In genomic region chr8:71543755-71544154, GRCm38 (mm10) we compare ENCODE assay signal across 7 mouse cellular contexts. TPM values are rescaled to one million over a fixed set of nuclear protein-coding genes. Genes with fewer than 3 reads are reported as not detected.
A peak's percentile ranks its signal among the peaks of the same experiment; 100 is the strongest.
DNase-seq lines count a peak whose midpoint lies in the region; ATAC-seq and TF ChIP-seq lines count a peak whose summit lies in the region.

No protein-coding gene starts in this region.

- no peak for DNase-seq in lung, adult 2 months
- DNase-seq in forebrain, embryonic 14.5 days (ENCODE audit: low spot score): no peak
- DNase-seq in stomach, postnatal 0 days (ENCODE audit: low spot score): no peak
- no peak for DNase-seq in layer of hippocampus, adult 9-10 months (ENCODE audit: low spot score)
- DNase-seq in ovary, postnatal 14 days (ENCODE audit: low spot score): no peak

- H3K4me1 ChIP-seq in lung, embryonic 16.5 days (replicated peaks; ENCODE audit: control insufficient read depth, insufficient read depth, low read length): peaks cover 7% of the 10 kb centered on the region
- H3K4me1 ChIP-seq in lung, adult 2 months (ENCODE audit: control insufficient read depth, insufficient read depth, low read length): peaks cover 6% of the 10 kb centered on the region
- peaks cover 4% of the 10 kb centered on the region; the same call in 1 of the 2 replicates for H3K4me1 ChIP-seq in forebrain, embryonic 14.5 days (ENCODE audit: control insufficient read depth, insufficient read depth, low read length)
- H3K4me1 ChIP-seq in liver, embryonic 12.5 days: peaks cover 16% of the 10 kb centered on the region
- H3K4me1 ChIP-seq in stomach, postnatal 0 days (replicated peaks; ENCODE audit: control insufficient read depth, insufficient read depth): no peaks in the 10 kb centered on the region

- no peak overlapping the region for H3K27ac ChIP-seq in lung, embryonic 16.5 days (ENCODE audit: low read length)
- no peak overlapping the region for H3K27ac ChIP-seq in forebrain, embryonic 14.5 days (ENCODE audit: low read depth, low read length)
- no peak overlapping the region for H3K27ac ChIP-seq in liver, embryonic 12.5 days
- no peak overlapping the region for H3K27ac ChIP-seq in stomach, postnatal 0 days (replicated peaks)

- peak overlapping the region; percentile 94 for H3K4me2 ChIP-seq in lung, embryonic 16.5 days (ENCODE audit: low read depth, low read length)
- peak overlapping the region; percentile 90 for H3K4me2 ChIP-seq in forebrain, embryonic 14.5 days (ENCODE audit: low read length)
- peak overlapping the region; percentile 96 for H3K4me2 ChIP-seq in liver, embryonic 12.5 days
- H3K4me2 ChIP-seq in stomach, postnatal 0 days (replicated peaks; ENCODE audit: low read depth): peak overlapping the region; percentile 86

- WGBS in lung, embryonic 16.5 days: 79% methylated on average over 9 of the region's 9 CpGs
- 82% methylated on average over 9 of the region's 9 CpGs for WGBS in lung, adult 2 months
- 90% methylated on average over 9 of the region's 9 CpGs for WGBS in forebrain, embryonic 14.5 days
- WGBS in liver, embryonic 12.5 days (ENCODE audit: insufficient replicate concordance): 82% methylated on average over 9 of the region's 9 CpGs
- WGBS in stomach, postnatal 0 days: 82% methylated on average over 9 of the region's 9 CpGs

- no peak for TF ChIP-seq CTCF in lung, adult 2 months (IDR thresholded peaks at IDR 0.05; ENCODE audit: insufficient read depth, low read length)
- TF ChIP-seq CTCF in stomach, postnatal 0 days (IDR thresholded peaks at IDR 0.05; ENCODE audit: low read depth): no peak

- H3K9ac ChIP-seq in lung, embryonic 16.5 days (ENCODE audit: low read length): no peak overlapping the region; the same call in 1 of the 2 replicates
- H3K9ac ChIP-seq in forebrain, embryonic 14.5 days (ENCODE audit: low read length): peak overlapping the region; percentile 86; the same call in 1 of the 2 replicates
- H3K9ac ChIP-seq in liver, embryonic 12.5 days: peak overlapping the region; percentile 73
- H3K9ac ChIP-seq in stomach, postnatal 0 days (ENCODE audit: low read length): no peak overlapping the region; the same call in 1 of the 2 replicates

- TF ChIP-seq EP300 in stomach, postnatal 0 days (optimal IDR thresholded peaks at IDR 0.05): no peak

- no peaks in the 10 kb centered on the region for H3K27me3 ChIP-seq in lung, embryonic 16.5 days (ENCODE audit: control insufficient read depth, insufficient read depth, low read depth, low read length)
- H3K27me3 ChIP-seq in forebrain, embryonic 14.5 days (replicated peaks; ENCODE audit: control insufficient read depth, insufficient read depth, low read length): no peaks in the 10 kb centered on the region
- H3K27me3 ChIP-seq in liver, embryonic 12.5 days (replicated peaks): peaks cover 4% of the 10 kb centered on the region; the same call in 1 of the 2 replicates
- no peaks in the 10 kb centered on the region for H3K27me3 ChIP-seq in stomach, postnatal 0 days (ENCODE audit: control insufficient read depth, insufficient read depth, low read length)

- no peak for ATAC-seq in lung, embryonic 16.5 days (ENCODE audit: low read depth)
- no peak for ATAC-seq in forebrain, embryonic 14.5 days
- ATAC-seq in liver, embryonic 12.5 days: no peak
- no peak for ATAC-seq in stomach, postnatal 0 days (ENCODE audit: low FRiP score, low TSS enrichment)

- peak overlapping the region; percentile 91 for H3K4me3 ChIP-seq in lung, embryonic 16.5 days (ENCODE audit: low read length)
- no peak overlapping the region for H3K4me3 ChIP-seq in lung, adult 2 months (replicated peaks; ENCODE audit: extremely low read depth, low read depth, low read length)
- H3K4me3 ChIP-seq in forebrain, embryonic 14.5 days (ENCODE audit: low read depth, low read length): peak overlapping the region; percentile 77; the same call in 1 of the 2 replicates
- H3K4me3 ChIP-seq in liver, embryonic 12.5 days: peak overlapping the region; percentile 76
- peak overlapping the region; percentile 80; the same call in 1 of the 2 replicates for H3K4me3 ChIP-seq in stomach, postnatal 0 days (ENCODE audit: low read depth, low read length)

- H3K9me3 ChIP-seq in lung, embryonic 16.5 days (ENCODE audit: control insufficient read depth, low read length): no peaks in the 10 kb centered on the region
- no peaks in the 10 kb centered on the region for H3K9me3 ChIP-seq in forebrain, embryonic 14.5 days (replicated peaks; ENCODE audit: control insufficient read depth, low read length)
- no peaks in the 10 kb centered on the region for H3K9me3 ChIP-seq in liver, embryonic 12.5 days (replicated peaks)
- no peaks in the 10 kb centered on the region for H3K9me3 ChIP-seq in stomach, postnatal 0 days (ENCODE audit: control insufficient read depth, low read length)

- H3K36me3 ChIP-seq in lung, embryonic 16.5 days (ENCODE audit: control insufficient read depth, insufficient read depth, low read length): peaks cover 14% of the 10 kb centered on the region
- H3K36me3 ChIP-seq in forebrain, embryonic 14.5 days (ENCODE audit: control insufficient read depth, insufficient read depth, low read length): peaks cover 24% of the 10 kb centered on the region
- peaks cover 36% of the 10 kb centered on the region for H3K36me3 ChIP-seq in liver, embryonic 12.5 days
- H3K36me3 ChIP-seq in stomach, postnatal 0 days (ENCODE audit: control insufficient read depth, insufficient read depth, low read length): peaks cover 10% of the 10 kb centered on the region; the same call in 1 of the 2 replicates

- TF ChIP-seq POLR2A in lung, adult 2 months (IDR thresholded peaks at IDR 0.05; ENCODE audit: borderline replicate concordance, extremely low read depth, low read depth, low read length): no peak

RNA-seq across cellular contexts. Expression of gene Mvb12a, which starts 1.0 kb away (rescaled TPM):
- polyA plus RNA-seq in lung, embryonic 16.5 days (2015; fragmentation: Nextera tagmentation; extraction: Ambion mirVana): 96.3 and 99.5 TPM in 2 replicates
- 131 and 132 TPM in 2 replicates for polyA plus RNA-seq in lung, adult 2 months (2012; rRNA removed)
- polyA plus RNA-seq in forebrain, embryonic 14.5 days (2014; fragmentation: Nextera tagmentation; extraction: Ambion mirVana): 65.7 and 71.6 TPM in 2 replicates
- 39.2 and 42.7 TPM in 2 replicates for polyA plus RNA-seq in liver, embryonic 12.5 days (2016; fragmentation: Nextera tagmentation; extraction: Ambion mirVana)
- 103 TPM in 2 replicates for polyA plus RNA-seq in stomach, postnatal 0 days (2015; fragmentation: Nextera tagmentation; extraction: Ambion mirVana)

RNA-seq across cellular contexts. Expression of gene Bst2, which starts 6.5 kb away (rescaled TPM):
- 50.4 and 51.1 TPM in 2 replicates for polyA plus RNA-seq in lung, embryonic 16.5 days (2015; fragmentation: Nextera tagmentation; extraction: Ambion mirVana)
- 437 and 505 TPM in 2 replicates for polyA plus RNA-seq in lung, adult 2 months (2012; rRNA removed)
- 2.2 and 2.8 TPM in 2 replicates for polyA plus RNA-seq in forebrain, embryonic 14.5 days (2014; fragmentation: Nextera tagmentation; extraction: Ambion mirVana)
- polyA plus RNA-seq in liver, embryonic 12.5 days (2016; fragmentation: Nextera tagmentation; extraction: Ambion mirVana): 28.7 and 29.4 TPM in 2 replicates
- 32.8 and 34.2 TPM in 2 replicates for polyA plus RNA-seq in stomach, postnatal 0 days (2015; fragmentation: Nextera tagmentation; extraction: Ambion mirVana)

RNA-seq across cellular contexts. Expression of gene Tmem221, which starts 14.9 kb away (rescaled TPM):
- 4.4 and 4.5 TPM in 2 replicates for polyA plus RNA-seq in lung, embryonic 16.5 days (2015; fragmentation: Nextera tagmentation; extraction: Ambion mirVana)
- 18.5 and 25.2 TPM in 2 replicates for polyA plus RNA-seq in lung, adult 2 months (2012; rRNA removed)
- not detected in 2 replicates for polyA plus RNA-seq in forebrain, embryonic 14.5 days (2014; fragmentation: Nextera tagmentation; extraction: Ambion mirVana)
- 0.61 and 0.75 TPM in 2 replicates for polyA plus RNA-seq in liver, embryonic 12.5 days (2016; fragmentation: Nextera tagmentation; extraction: Ambion mirVana)
- 1.0 and 1.4 TPM in 2 replicates for polyA plus RNA-seq in stomach, postnatal 0 days (2015; fragmentation: Nextera tagmentation; extraction: Ambion mirVana)

RNA-seq across cellular contexts. Expression of gene Ccdc194, which starts 18.2 kb away (rescaled TPM):
- polyA plus RNA-seq in lung, embryonic 16.5 days (2015; fragmentation: Nextera tagmentation; extraction: Ambion mirVana): 0.23 and 0.58 TPM in 2 replicates
- 0.42 and 0.49 TPM in 2 replicates for polyA plus RNA-seq in lung, adult 2 months (2012; rRNA removed)
- 0.11 and 0.13 TPM in 2 replicates for polyA plus RNA-seq in forebrain, embryonic 14.5 days (2014; fragmentation: Nextera tagmentation; extraction: Ambion mirVana)
- polyA plus RNA-seq in liver, embryonic 12.5 days (2016; fragmentation: Nextera tagmentation; extraction: Ambion mirVana): 0.30 and 0.57 TPM in 2 replicates
- 0.29 and 0.46 TPM in 2 replicates for polyA plus RNA-seq in stomach, postnatal 0 days (2015; fragmentation: Nextera tagmentation; extraction: Ambion mirVana)

RNA-seq across cellular contexts. Expression of gene Nxnl1, which starts 22.6 kb away (rescaled TPM):
- polyA plus RNA-seq in lung, embryonic 16.5 days (2015; fragmentation: Nextera tagmentation; extraction: Ambion mirVana): 0.10 TPM in 1 of 2 replicates, not detected in the other
- polyA plus RNA-seq in lung, adult 2 months (2012; rRNA removed): 0.09 TPM in 1 of 2 replicates, not detected in the other
- not detected in 2 replicates for polyA plus RNA-seq in forebrain, embryonic 14.5 days (2014; fragmentation: Nextera tagmentation; extraction: Ambion mirVana)
- polyA plus RNA-seq in liver, embryonic 12.5 days (2016; fragmentation: Nextera tagmentation; extraction: Ambion mirVana): 0.32 and 0.36 TPM in 2 replicates
- polyA plus RNA-seq in stomach, postnatal 0 days (2015; fragmentation: Nextera tagmentation; extraction: Ambion mirVana): 0.04 and 0.05 TPM in 2 replicates

Comparison
In these comparisons a context has a peak if more than half of its experiments do, and no peak if none do; other contexts are left out.
1. H3K9ac ChIP-seq: peak in forebrain, embryonic 14.5 days (single experiment) and liver, embryonic 12.5 days (single experiment); none in lung, embryonic 16.5 days (single experiment) and stomach, postnatal 0 days (single experiment).
2. Peak in every context shown above with its lines, with median percentiles within 50 percentile points of each other: H3K4me2 ChIP-seq.